Mouse (Mus musculus): ENCODE measurements around the gene Magi1. TPM values are rescaled to one million over a fixed set of nuclear protein-coding genes. Genes with fewer than 3 reads are reported as not detected.

Gene Magi1
- total and polyA plus RNA-seq, 3 experiments: not detected

GRCm38 (mm10) chr6:94071676-94072075, 212.0 kb downstream of the Magi1 start:
- Histone ChIP-seq H3K27ac (ENCODE audit: insufficient read depth, low read depth) (no peak overlapping the region), H3K4me2 (ENCODE audit: insufficient read depth, low read depth, poor library complexity, severe bottlenecking) (no peak overlapping the region), H3K79me2 (replicated peaks; ENCODE audit: control insufficient read depth, extremely low read depth, insufficient read depth, poor library complexity, severe bottlenecking) (no peaks in the 10 kb centered on the region), H3K27me3 (replicated peaks) (no peaks in the 10 kb centered on the region), H3K4me1 (ENCODE audit: control insufficient read depth in 1 of 2, insufficient read depth in 2 of 2) (no peaks in the 10 kb centered on the region), H3K9me3 (replicated peaks; ENCODE audit: low read length) (peaks cover 56% of the 10 kb centered on the region), H3K4me3 (replicated peaks in 1 of 3; ENCODE audit: low read depth in 2 of 3, low read length in 2 of 3, poor library complexity in 1 of 3) (no peak overlapping the region), H3K9ac (ENCODE audit: insufficient read depth, low read depth) (no peak overlapping the region), H3K36me3 (replicated peaks in 1 of 2; ENCODE audit: control insufficient read depth in 1 of 2, insufficient read depth in 1 of 2, low read length in 1 of 2) (no peaks in the 10 kb centered on the region)
- dilution Hi-C loops (cut with MboI; ENCODE audit: extremely low pct_ligation_motif_present, extremely low pct_unique_long_range_greater_than_20kb, low sequenced_read_pairs): no loop called here
- TF ChIP-seq IRF4 (IDR thresholded peaks at IDR 0.05; ENCODE audit: low read depth, low read length) (no peak), TBP (conservative IDR thresholded peaks at IDR 0.05; ENCODE audit: low read depth, low read length) (no peak), ZKSCAN1 (IDR thresholded peaks at IDR 0.05; ENCODE audit: borderline replicate concordance, low read depth, low read length) (no peak), POLR2AphosphoS2 (IDR thresholded peaks at IDR 0.05; ENCODE audit: low read depth, low read length) (no peak), E2F4 (IDR thresholded peaks at IDR 0.05; ENCODE audit: insufficient replicate concordance, low read depth, low read length) (no peak), ZMIZ1 (IDR thresholded peaks at IDR 0.05; ENCODE audit: low read depth, low read length) (no peak), MXI1 (IDR thresholded peaks at IDR 0.05; ENCODE audit: low read depth, low read length) (no peak), NELFE (IDR thresholded peaks at IDR 0.05; ENCODE audit: low read depth, low read length) (no peak), TCF12 (IDR thresholded peaks at IDR 0.05; ENCODE audit: low read depth, low read length) (no peak), MAX (IDR thresholded peaks at IDR 0.05; ENCODE audit: low read length) (no peak), JUN (IDR thresholded peaks at IDR 0.05; ENCODE audit: insufficient read depth, low read depth, low read length) (no peak), NRF1 (IDR thresholded peaks at IDR 0.05; ENCODE audit: low read depth, low read length) (no peak), SIN3A (IDR thresholded peaks at IDR 0.05; ENCODE audit: low read length) (no peak), HCFC1 (IDR thresholded peaks at IDR 0.05; ENCODE audit: low read depth, low read length) (no peak)
- DNase-seq (ENCODE audit: extremely low read depth): no peak
- in situ Hi-C loops (cut with MboI; ENCODE audit: low pct_ligation_motif_present, low pct_unique_long_range_greater_than_20kb, low sequenced_read_pairs): no loop called here

GRCm38 (mm10) chr6:94070702-94071101, 213.0 kb downstream of the Magi1 start:
- Histone ChIP-seq H3K36me3 (replicated peaks in 1 of 2; ENCODE audit: control insufficient read depth in 1 of 2, insufficient read depth in 1 of 2, low read length in 1 of 2) (no peaks in the 10 kb centered on the region), H3K79me2 (replicated peaks; ENCODE audit: control insufficient read depth, extremely low read depth, insufficient read depth, poor library complexity, severe bottlenecking) (no peaks in the 10 kb centered on the region), H3K9ac (ENCODE audit: insufficient read depth, low read depth) (no peak overlapping the region), H3K4me1 (ENCODE audit: control insufficient read depth in 1 of 2, insufficient read depth in 2 of 2) (no peaks in the 10 kb centered on the region), H3K27me3 (replicated peaks) (no peaks in the 10 kb centered on the region), H3K4me2 (ENCODE audit: insufficient read depth, low read depth, poor library complexity, severe bottlenecking) (no peak overlapping the region), H3K9me3 (replicated peaks; ENCODE audit: low read length) (peaks cover 51% of the 10 kb centered on the region), H3K27ac (ENCODE audit: insufficient read depth, low read depth) (no peak overlapping the region), H3K4me3 (replicated peaks in 1 of 3; ENCODE audit: low read depth in 2 of 3, low read length in 2 of 3, poor library complexity in 1 of 3) (no peak overlapping the region)
- in situ Hi-C loops (cut with MboI; ENCODE audit: low pct_ligation_motif_present, low pct_unique_long_range_greater_than_20kb, low sequenced_read_pairs) (no loop called here), dilution Hi-C loops (cut with MboI; ENCODE audit: extremely low pct_ligation_motif_present, extremely low pct_unique_long_range_greater_than_20kb, low sequenced_read_pairs) (no loop called here)
- DNase-seq (ENCODE audit: extremely low read depth): no peak
- no peak for TF ChIP-seq SIN3A (IDR thresholded peaks at IDR 0.05; ENCODE audit: low read length)
- no peak for TF ChIP-seq JUN (IDR thresholded peaks at IDR 0.05; ENCODE audit: insufficient read depth, low read depth, low read length)
- no peak for TF ChIP-seq UBTF (IDR thresholded peaks at IDR 0.05; ENCODE audit: low read depth, low read length)
- no peak for TF ChIP-seq ELF1 (IDR thresholded peaks at IDR 0.05; ENCODE audit: low read depth, low read length)
- no peak for TF ChIP-seq SMC3 (IDR thresholded peaks at IDR 0.05; ENCODE audit: low read depth, low read length)
- no peak for TF ChIP-seq CTCF (conservative IDR thresholded peaks at IDR 0.05 in 1 of 2, IDR thresholded peaks at IDR 0.05 in 1 of 2; ENCODE audit: low read depth in 2 of 2, low read length in 2 of 2)

Data from CH12.LX (cell line).